Mouse (Mus musculus) liver, postnatal 0 days (tissue): ENCODE data around the gene Kif5c. TPM values are rescaled to one million over a fixed set of nuclear protein-coding genes. Genes with fewer than 3 reads are reported as not detected.

ENCODE experiments used
- ATAC-seq: fragments of 200-750 bp; cut with Nextera tagmentation; 2 replicates; pipeline ENCODE4 v1.8.0; 2017; ENCODE audit warnings: mild to moderate bottlenecking, moderate library complexity
- DNase-seq: peaks from one replicate; pipeline ENCODE4 v3.0.0-alpha.2; 2016
- H3K27ac ChIP-seq: fragments of 300-500 bp; sonication (generic); 2 replicates; pipeline ENCODE4 v1.5.1; 2014; ENCODE audit warnings: antibody characterized with exemption, moderate library complexity, mild to moderate bottlenecking, low read depth
- H3K27me3 ChIP-seq: fragments of 300-500 bp; sonication (generic); 2 replicates; pipeline ENCODE4 v1.6.1; 2014; ENCODE audit warnings: low read length, control low read depth, mixed read lengths; ENCODE audit not compliant: insufficient read depth
- H3K36me3 ChIP-seq: fragments of 300-500 bp; sonication (generic); replicated peaks from 2 replicates; pipeline ENCODE4 v1.6.1; 2014; ENCODE audit warnings: mild to moderate bottlenecking, control low read depth, low read length, moderate library complexity, mixed read lengths; ENCODE audit not compliant: insufficient read depth
- H3K4me1 ChIP-seq: fragments of 300-500 bp; sonication (generic); 2 replicates; pipeline ENCODE4 v1.6.1; 2014; ENCODE audit warnings: antibody characterized with exemption, mild to moderate bottlenecking, control low read depth; ENCODE audit not compliant: insufficient read depth
- H3K4me2 ChIP-seq: fragments of 300-500 bp; sonication (generic); 2 replicates; pipeline ENCODE4 v1.6.1; 2014; ENCODE audit warnings: low read depth, mild to moderate bottlenecking, low read length, moderate library complexity, mixed read lengths
- H3K4me3 ChIP-seq: fragments of 300-500 bp; sonication (generic); 2 replicates; pipeline ENCODE4 v1.5.1; 2014; ENCODE audit warnings: low read depth, low read length
- H3K9ac ChIP-seq: fragments of 300-500 bp; sonication (generic); replicated peaks from 2 replicates; pipeline ENCODE4 v1.6.1; 2014; ENCODE audit warnings: mild to moderate bottlenecking, moderate library complexity
- H3K9me3 ChIP-seq: fragments of 300-500 bp; sonication (generic); 2 replicates; pipeline ENCODE4 v1.6.1; 2016; ENCODE audit warnings: mild to moderate bottlenecking, control low read depth, low read length, mixed read lengths
- CTCF ChIP-seq: sonication (generic); IDR thresholded peaks from 2 replicates; pipeline ENCODE4 v1.5.1; 2016; ENCODE audit warnings: antibody characterized with exemption, low read depth
- EP300 ChIP-seq: IDR thresholded peaks from 2 replicates; pipeline ENCODE4 v1.6.1; 2016; ENCODE audit warnings: antibody characterized with exemption, low read depth, mild to moderate bottlenecking
- WGBS: fragments of 180-500 bp; shearing (Covaris S2); extraction: QIAGEN DNeasy Blood & Tissue Kit; methylation state at CpG from one replicate; pipeline ENCODE4 v1.1.7; 2014; ENCODE audit not compliant: insufficient replicate concordance; 5-methylcytosine and 5-hydroxymethylcytosine counted together
- polyA plus RNA-seq: library from polyadenylated mRNA; unstranded; fragments of >200 nt; fragmentation: Nextera tagmentation; extraction: Ambion mirVana; gene quantifications from 2 replicates; pipeline ENCODE4 v1.2.1, GENCODE M21; 2015

Gene Kif5c
- polyA plus RNA-seq, 1 experiment from 2014 or later: 0.13 TPM

- H3K27me3 ChIP-seq: no peaks in the 10 kb centered on the region
- H3K4me1 ChIP-seq: peaks cover 9% of the 10 kb centered on the region
- no peak overlapping the region for H3K4me3 ChIP-seq
- no peak overlapping the region; the same call in 1 of the 2 replicates for H3K9ac ChIP-seq
- H3K4me2 ChIP-seq: 0 out of 2 replicates have a peak overlapping the region, but pooled peaks have one; percentile 26
- DNase-seq: no peak
- no peaks in the 10 kb centered on the region for H3K36me3 ChIP-seq
- H3K9me3 ChIP-seq: no peaks in the 10 kb centered on the region
- TF ChIP-seq CTCF (no peak), EP300 (no peak)
- no peak for ATAC-seq
- H3K27ac ChIP-seq: peak overlapping the region; percentile 80
These were observed 155.1 kb downstream of the Kif5c start for GRCm38 (mm10) chr2:49774180-49774579.

GRCm38 (mm10) chr2:49775187-49775586 lies 156.1 kb downstream of the Kif5c start:
- Histone ChIP-seq H3K36me3 (no peaks in the 10 kb centered on the region), H3K9ac (no peak overlapping the region), H3K27ac (0 out of 2 replicates have a peak overlapping the region, but pooled peaks have one; percentile 30), H3K4me2 (no peak overlapping the region), H3K4me1 (peaks cover 9% of the 10 kb centered on the region), H3K27me3 (no peaks in the 10 kb centered on the region), H3K4me3 (no peak overlapping the region), H3K9me3 (no peaks in the 10 kb centered on the region)
- 68% methylated on average over 4 of the region's 4 CpGs for WGBS
- ATAC-seq (no peak), DNase-seq (no peak)
- no peak for TF ChIP-seq EP300

GRCm38 (mm10) chr2:49775735-49776134 lies 156.6 kb downstream of the Kif5c start:
- no peak overlapping the region for H3K27ac ChIP-seq
- H3K9ac ChIP-seq: no peak overlapping the region
- H3K9me3 ChIP-seq: no peaks in the 10 kb centered on the region
- DNase-seq: peak; percentile 25
- H3K4me1 ChIP-seq: peaks cover 8% of the 10 kb centered on the region
- TF ChIP-seq CTCF (peak; percentile 62), EP300 (no peak)
- no peak overlapping the region for H3K4me3 ChIP-seq
- H3K27me3 ChIP-seq: no peaks in the 10 kb centered on the region
- no peak overlapping the region for H3K4me2 ChIP-seq
- H3K36me3 ChIP-seq: no peaks in the 10 kb centered on the region
- no peak for ATAC-seq

- Histone ChIP-seq H3K9me3 (no peaks in the 10 kb centered on the region), H3K27me3 (no peaks in the 10 kb centered on the region), H3K4me3 (no peak overlapping the region), H3K9ac (no peak overlapping the region), H3K4me2 (no peak overlapping the region), H3K27ac (no peak overlapping the region), H3K4me1 (peaks cover 4% of the 10 kb centered on the region), H3K36me3 (no peaks in the 10 kb centered on the region)
- no peak for TF ChIP-seq EP300
- TF ChIP-seq CTCF: no peak
- 82% methylated on average over 4 of the region's 4 CpGs for WGBS
- no peak for DNase-seq
- no peak for ATAC-seq
These were observed 157.3 kb downstream of the Kif5c start for GRCm38 (mm10) chr2:49776407-49776806.

- Histone ChIP-seq H3K4me3 (peak within 1 kb of the TSS; percentile 45), H3K9ac (no peak within 1 kb of the TSS), H3K27ac (no peak within 1 kb of the TSS), H3K36me3 (no peaks in the 10 kb centered on the region), H3K4me1 (peaks cover 9% of the 10 kb centered on the region), H3K9me3 (no peaks in the 10 kb centered on the region), H3K27me3 (peaks cover 45% of the 10 kb centered on the region), H3K4me2 (peak within 1 kb of the TSS; percentile 74)
- DNase-seq: no peak
- TF ChIP-seq CTCF (no peak), EP300 (no peak)
- ATAC-seq: peak; percentile 44
- 1% methylated on average over 70 of the region's 79 CpGs for WGBS
These were observed 168.4 kb downstream of the Kif5c start, which contains the start of gene Lypd6b for GRCm38 (mm10) chr2:49787376-49788050. Lypd6b (plus strand) TSS chr2:49787688.

GRCm38 (mm10) chr2:49788051-49788418 lies 168.9 kb downstream of the Kif5c start:
- H3K4me3 ChIP-seq: peak overlapping the region; percentile 45
- WGBS: 5% methylated on average over 14 of the region's 14 CpGs

More at GRCm38 (mm10) chr2:49788051-49788418, 168.9 kb downstream of the Kif5c start:
- Histone ChIP-seq H3K4me1 (peaks cover 9% of the 10 kb centered on the region), H3K36me3 (no peaks in the 10 kb centered on the region), H3K27me3 (peaks cover 45% of the 10 kb centered on the region), H3K9me3 (no peaks in the 10 kb centered on the region), H3K27ac (no peak overlapping the region), H3K4me2 (peak overlapping the region; percentile 74), H3K9ac (no peak overlapping the region)
- no peak for DNase-seq
- no peak for ATAC-seq
- TF ChIP-seq EP300 (no peak), CTCF (no peak)
